Mouse (Mus musculus) c-Kit-positive CD71-negative TER-119-negative erythroid progenitor cells, embryonic 14.5 days (primary cell): Measurements from ENCODE around the gene Shmt2.

Experiments used
- DNase-seq: peaks from one replicate; pipeline ENCODE4 v3.0.0-alpha.2; 2013; ENCODE audit warnings: low read depth

The Shmt2 gene

GRCm38 (mm10) chr10:127512307-127512666 lies 10.0 kb downstream of the Shmt2 start:
- no peak for DNase-seq

GRCm38 (mm10) chr10:127511634-127512306 lies 10.5 kb downstream of the Shmt2 start:
- no peak for DNase-seq

- DNase-seq, result no peak
Measured at GRCm38 (mm10) chr10:127510895-127511617, 11.2 kb downstream of the Shmt2 start.

GRCm38 (mm10) chr10:127509837-127510701 lies 12.2 kb downstream of the Shmt2 start:
- DNase-seq, result no peak

GRCm38 (mm10) chr10:127509051-127509836 lies 13.0 kb downstream of the Shmt2 start:
- peak; percentile 88 for DNase-seq

- peak; percentile 87 for DNase-seq
Measured at GRCm38 (mm10) chr10:127508239-127508638, 14.0 kb downstream of the Shmt2 start.

GRCm38 (mm10) chr10:127500894-127501893 lies 21.1 kb downstream of the Shmt2 start, which contains the start of gene Stac3:
Gene Stac3, plus strand, starts transcription at chr10:127501686.
- DNase-seq, result no peak

GRCm38 (mm10) chr10:127500042-127500441 lies 22.2 kb downstream of the Shmt2 start:
- DNase-seq, result no peak

GRCm38 (mm10) chr10:127499516-127499915 lies 22.7 kb downstream of the Shmt2 start:
- no peak for DNase-seq

- no peak for DNase-seq
Measured at GRCm38 (mm10) chr10:127496156-127496555, 26.1 kb downstream of the Shmt2 start.

GRCm38 (mm10) chr10:127492118-127492517 lies 30.1 kb downstream of the Shmt2 start:
- DNase-seq, result no peak

GRCm38 (mm10) chr10:127491128-127491512 lies 31.1 kb downstream of the Shmt2 start:
- no peak for DNase-seq

GRCm38 (mm10) chr10:127490160-127491127 lies 31.8 kb downstream of the Shmt2 start:
- DNase-seq, result no peak

- DNase-seq, result no peak
Measured at GRCm38 (mm10) chr10:127488856-127489255, 33.4 kb downstream of the Shmt2 start.

- no peak for DNase-seq
Measured at GRCm38 (mm10) chr10:127485235-127485634, 37.0 kb downstream of the Shmt2 start.

GRCm38 (mm10) chr10:127480833-127481813 lies 41.1 kb downstream of the Shmt2 start:
- peak; percentile 39 for DNase-seq

- peak; percentile 36 for DNase-seq
Measured at GRCm38 (mm10) chr10:127479131-127479530, 43.1 kb downstream of the Shmt2 start.

GRCm38 (mm10) chr10:127477301-127477700 lies 44.9 kb downstream of the Shmt2 start:
- DNase-seq, result no peak
